Mouse (Mus musculus) E14TG2a.4 (cell line): Measurements from ENCODE around the gene Optn.

ENCODE experiments used
- CTCF ChIP-seq: conservative IDR thresholded peaks from 2 replicates; pipeline ENCODE4 v1.5.1; 2014; ENCODE audit warnings: low read length
- POU5F1 ChIP-seq: IDR thresholded peaks from 2 replicates; pipeline ENCODE4 v1.6.1; 2014; ENCODE audit warnings: low read length, borderline replicate concordance

GRCm38 (mm10) chr2:5067951-5068350 lies 4.1 kb upstream of the Optn start:
- no peak for TF ChIP-seq CTCF
- no peak for TF ChIP-seq POU5F1
